Mouse (Mus musculus) neural tube, embryonic 15.5 days (tissue): ENCODE results near the gene Ngb. TPM values are rescaled to one million over a fixed set of nuclear protein-coding genes. Genes with fewer than 3 reads are reported as not detected.

ENCODE experiments used
- ATAC-seq: fragments of 200-750 bp; cut with Nextera tagmentation; 2 replicates; pipeline ENCODE4 v1.8.0; 2017; ENCODE audit warnings: mild to moderate bottlenecking, moderate TSS enrichment, moderate library complexity; ENCODE audit not compliant: low FRiP score
- H3K27ac ChIP-seq: fragments of 300-500 bp; sonication (generic); replicated peaks from 2 replicates; pipeline ENCODE4 v1.5.1; 2015; ENCODE audit warnings: mild to moderate bottlenecking, inconsistent platforms
- H3K27me3 ChIP-seq: fragments of 300-500 bp; sonication (generic); replicated peaks from 2 replicates; pipeline ENCODE4 v1.6.1; 2015; ENCODE audit warnings: inconsistent platforms
- H3K36me3 ChIP-seq: fragments of 300-500 bp; sonication (generic); 2 replicates; pipeline ENCODE4 v1.6.1; 2015; ENCODE audit warnings: inconsistent platforms
- H3K4me1 ChIP-seq: fragments of 300-500 bp; sonication (generic); 2 replicates; pipeline ENCODE4 v1.6.1; 2015; ENCODE audit warnings: inconsistent platforms
- H3K4me2 ChIP-seq: fragments of 300-500 bp; sonication (generic); 2 replicates; pipeline ENCODE4 v1.6.1; 2015; ENCODE audit warnings: inconsistent platforms, mild to moderate bottlenecking, moderate library complexity
- H3K4me3 ChIP-seq: fragments of 300-500 bp; sonication (generic); replicated peaks from 2 replicates; pipeline ENCODE4 v1.5.1; 2015; ENCODE audit warnings: mild to moderate bottlenecking, inconsistent platforms
- H3K9ac ChIP-seq: fragments of 300-500 bp; sonication (generic); replicated peaks from 2 replicates; pipeline ENCODE4 v1.6.1; 2015; ENCODE audit warnings: mild to moderate bottlenecking, inconsistent platforms
- H3K9me3 ChIP-seq: fragments of 300-500 bp; sonication (generic); replicated peaks from 2 replicates; pipeline ENCODE4 v1.6.1; 2016; ENCODE audit warnings: inconsistent platforms
- WGBS: fragments of 180-500 bp; shearing (Covaris S2); methylation state at CpG from one replicate; pipeline ENCODE4 v1.1.7; 2015; ENCODE audit warnings: mixed read lengths; 5-methylcytosine and 5-hydroxymethylcytosine counted together
- polyA plus RNA-seq: library from polyadenylated mRNA; unstranded; fragments of >200 nt; fragmentation: Nextera tagmentation; extraction: Ambion mirVana; gene quantifications from 2 replicates; pipeline ENCODE4 v1.2.1, GENCODE M21; 2015

The Ngb gene
- polyA plus RNA-seq, 1 experiment from 2014 or later, result 4.1 TPM

- Histone ChIP-seq H3K9me3 (no peaks in the 10 kb centered on the region), H3K4me2 (no peak overlapping the region), H3K27ac (no peak overlapping the region), H3K4me3 (no peak overlapping the region), H3K9ac (no peak overlapping the region), H3K27me3 (no peaks in the 10 kb centered on the region), H3K36me3 (no peaks in the 10 kb centered on the region), H3K4me1 (peaks cover 28% of the 10 kb centered on the region)
- WGBS, result 64% methylated on average over 3 of the region's 3 CpGs
- no peak for ATAC-seq
Observed at GRCm38 (mm10) chr12:87047536-87047935, 54.8 kb downstream of the Ngb start.

Other genes starting within 250 kb of the Ngb start
- 53.3 and 69.9 TPM in 2 replicates for gene Irf2bpl, start 217.7 kb downstream of the Ngb start, polyA plus RNA-seq
- gene Cipc, start 155.5 kb downstream of the Ngb start, polyA plus RNA-seq, result 37.2 and 40.8 TPM in 2 replicates
- 18.2 and 19.4 TPM in 2 replicates for gene Zdhhc22, start 112.1 kb downstream of the Ngb start, polyA plus RNA-seq
- gene Tmem63c, start 81.2 kb downstream of the Ngb start, polyA plus RNA-seq, result 10.8 and 12.3 TPM in 2 replicates
- gene Gstz1, start 44.6 kb upstream of the Ngb start, polyA plus RNA-seq, result 25.1 and 28.4 TPM in 2 replicates
- gene Pomt2, start 45.4 kb upstream of the Ngb start, polyA plus RNA-seq, result 13.4 and 13.8 TPM in 2 replicates
- 2.5 TPM in 2 replicates for gene Samd15, start 97.2 kb upstream of the Ngb start, polyA plus RNA-seq
- gene Tmed8, start 97.9 kb upstream of the Ngb start, polyA plus RNA-seq, result 4.4 and 4.6 TPM in 2 replicates
- gene Noxred1, start 136.2 kb upstream of the Ngb start, polyA plus RNA-seq, result 1.0 and 1.5 TPM in 2 replicates
- gene Vipas39, start 163.7 kb upstream of the Ngb start, polyA plus RNA-seq, result 49.3 and 51.2 TPM in 2 replicates
- 213 and 236 TPM in 2 replicates for gene Ahsa1, start 163.9 kb upstream of the Ngb start, polyA plus RNA-seq
- 0.96 and 1.2 TPM in 2 replicates for gene Ism2, start 197.2 kb upstream of the Ngb start, polyA plus RNA-seq